Mouse (Mus musculus) thymus, adult 2 months (tissue): Measurements from ENCODE around the gene Pemt. TPM values are rescaled to one million over a fixed set of nuclear protein-coding genes. Genes with fewer than 3 reads are reported as not detected.

Source experiments
- DNase-seq: peaks from one replicate; pipeline ENCODE4 v3.0.0; 2021
- H3K27ac ChIP-seq: fragments of 200-500 bp; 2 replicates; pipeline ENCODE4 v1.5.1; 2012; ENCODE audit warnings: low read length, control low read depth; ENCODE audit not compliant: control insufficient read depth, insufficient read depth
- H3K27me3 ChIP-seq: fragments of 200-500 bp; 2 replicates; pipeline ENCODE4 v1.6.1; 2012; ENCODE audit warnings: mild to moderate bottlenecking, low read length, moderate library complexity, mixed read lengths; ENCODE audit not compliant: control insufficient read depth, insufficient read depth
- H3K36me3 ChIP-seq: fragments of 200-500 bp; 2 replicates; pipeline ENCODE4 v1.6.1; 2012; ENCODE audit warnings: mild to moderate bottlenecking, low read length, moderate library complexity; ENCODE audit not compliant: control insufficient read depth, insufficient read depth
- H3K4me1 ChIP-seq: fragments of 200-500 bp; replicated peaks from 2 replicates; pipeline ENCODE4 v1.6.1; 2012; ENCODE audit warnings: low read length; ENCODE audit not compliant: control insufficient read depth, insufficient read depth
- H3K4me3 ChIP-seq: fragments of 200-500 bp; 2 replicates; pipeline ENCODE4 v1.5.1; 2012; ENCODE audit warnings: mild to moderate bottlenecking, low read length, control low read depth, moderate library complexity; ENCODE audit not compliant: control insufficient read depth, insufficient read depth
- CTCF ChIP-seq: fragments of 200-500 bp; IDR thresholded peaks from 2 replicates; pipeline ENCODE4 v1.5.1; 2012; ENCODE audit warnings: mild to moderate bottlenecking, control low read depth, low read length, moderate library complexity, borderline replicate concordance; ENCODE audit not compliant: control insufficient read depth, poor library complexity, insufficient read depth; ENCODE audit errors: extremely low read depth
- POLR2A ChIP-seq: fragments of 200-500 bp; IDR thresholded peaks from 2 replicates; pipeline ENCODE4 v1.6.1; 2012; ENCODE audit warnings: mild to moderate bottlenecking, low read length, control low read depth, moderate library complexity; ENCODE audit not compliant: control insufficient read depth, poor library complexity, insufficient read depth; ENCODE audit errors: extremely low read depth
- WGBS: fragments of 180-500 bp; shearing (Covaris S2); methylation state at CpG from one replicate; pipeline ENCODE4 v1.1.7; 2018; 5-methylcytosine and 5-hydroxymethylcytosine counted together
- polyA plus RNA-seq: library from polyadenylated mRNA; depleted of rRNA; stranded (reverse); fragments of >200 nt; gene quantifications from 2 replicates; pipeline ENCODE4 v1.2.3, GENCODE M21; 2012

The Pemt gene
- polyA plus RNA-seq, 1 experiment, result 10.6 TPM

GRCm38 (mm10) chr11:60058441-60058840 is 12.2 kb upstream of the Pemt start:
- no peak overlapping the region for H3K27ac ChIP-seq
- no peak overlapping the region for H3K4me3 ChIP-seq
- no peaks in the 10 kb centered on the region for H3K27me3 ChIP-seq
- H3K36me3 ChIP-seq, result no peaks in the 10 kb centered on the region
- no peak for TF ChIP-seq POLR2A
- TF ChIP-seq CTCF, result no peak
- 92% methylated on average over 10 of the region's 10 CpGs for WGBS
- no peaks in the 10 kb centered on the region for H3K4me1 ChIP-seq
- no peak for DNase-seq

GRCm38 (mm10) chr11:60057987-60058386 is 11.7 kb upstream of the Pemt start:
- Histone ChIP-seq H3K27ac (no peak overlapping the region), H3K4me3 (no peak overlapping the region), H3K36me3 (no peaks in the 10 kb centered on the region), H3K27me3 (no peaks in the 10 kb centered on the region), H3K4me1 (no peaks in the 10 kb centered on the region)
- no peak for TF ChIP-seq POLR2A
- no peak for TF ChIP-seq CTCF
- 81% methylated on average over 2 of the region's 2 CpGs for WGBS
- DNase-seq, result no peak

- DNase-seq, result no peak
- H3K4me3 ChIP-seq, result no peak overlapping the region
- 97% methylated on average over 6 of the region's 6 CpGs for WGBS
- no peaks in the 10 kb centered on the region for H3K27me3 ChIP-seq
- no peaks in the 10 kb centered on the region for H3K36me3 ChIP-seq
- H3K27ac ChIP-seq, result no peak overlapping the region
- TF ChIP-seq POLR2A (no peak), CTCF (no peak)
- H3K4me1 ChIP-seq, result no peaks in the 10 kb centered on the region
Observed at GRCm38 (mm10) chr11:60056520-60056919, 10.2 kb upstream of the Pemt start.

- H3K27ac ChIP-seq, result no peak overlapping the region
- no peak overlapping the region for H3K4me3 ChIP-seq
- WGBS, result 97% methylated on average over 2 of the region's 2 CpGs
- H3K27me3 ChIP-seq, result no peaks in the 10 kb centered on the region
- H3K4me1 ChIP-seq, result peaks cover 6% of the 10 kb centered on the region
- H3K36me3 ChIP-seq, result no peaks in the 10 kb centered on the region
- DNase-seq, result no peak
- TF ChIP-seq CTCF (no peak), POLR2A (no peak)
Observed at GRCm38 (mm10) chr11:60048841-60049240, 2.6 kb upstream of the Pemt start.

- TF ChIP-seq POLR2A (no peak), CTCF (no peak)
Observed at GRCm38 (mm10) chr11:60045676-60046057, 622 bp downstream of the Pemt start.

GRCm38 (mm10) chr11:60044777-60045176 is 1.5 kb downstream of the Pemt start:
- WGBS, result 100% methylated on average over 1 of the region's 1 CpGs
- no peak for DNase-seq

More at GRCm38 (mm10) chr11:60045676-60046057, 622 bp downstream of the Pemt start:
- H3K27me3 ChIP-seq, result no peaks in the 10 kb centered on the region
- 6% methylated on average over 3 of the region's 3 CpGs for WGBS
- peak overlapping the region; percentile 14 for H3K27ac ChIP-seq
- no peak overlapping the region for H3K4me3 ChIP-seq
- DNase-seq, result no peak
- H3K36me3 ChIP-seq, result no peaks in the 10 kb centered on the region
- peaks cover 6% of the 10 kb centered on the region for H3K4me1 ChIP-seq

GRCm38 (mm10) chr11:60042277-60042676 is 4.0 kb downstream of the Pemt start:
- DNase-seq, result no peak
- no peaks in the 10 kb centered on the region for H3K27me3 ChIP-seq
- H3K27ac ChIP-seq, result no peak overlapping the region
- H3K4me1 ChIP-seq, result peaks cover 6% of the 10 kb centered on the region
- H3K36me3 ChIP-seq, result no peaks in the 10 kb centered on the region
- no peak for TF ChIP-seq POLR2A
- TF ChIP-seq CTCF, result no peak
- no peak overlapping the region for H3K4me3 ChIP-seq

More at GRCm38 (mm10) chr11:60044777-60045176, 1.5 kb downstream of the Pemt start:
- TF ChIP-seq POLR2A (no peak), CTCF (no peak)
- Histone ChIP-seq H3K4me3 (no peak overlapping the region), H3K4me1 (peaks cover 6% of the 10 kb centered on the region), H3K27ac (no peak overlapping the region), H3K36me3 (no peaks in the 10 kb centered on the region), H3K27me3 (no peaks in the 10 kb centered on the region)

- TF ChIP-seq POLR2A, result no peak
- TF ChIP-seq CTCF, result no peak
- no peak overlapping the region for H3K27ac ChIP-seq
- no peak for DNase-seq
Observed at GRCm38 (mm10) chr11:60036537-60037220, 9.6 kb downstream of the Pemt start.

More at GRCm38 (mm10) chr11:60036537-60037220, 9.6 kb downstream of the Pemt start:
- 93% methylated on average over 5 of the region's 5 CpGs for WGBS
- Histone ChIP-seq H3K27me3 (no peaks in the 10 kb centered on the region; the same call in 1 of the 2 replicates), H3K36me3 (no peaks in the 10 kb centered on the region), H3K4me1 (peaks cover 38% of the 10 kb centered on the region), H3K4me3 (no peak overlapping the region)
